Comparison of ENCODE assay signal across 8 mouse cellular contexts in genomic region chr5:124922356-124923352, GRCm38 (mm10).
A peak's percentile ranks its signal among the peaks of the same experiment; 100 is the strongest.
DNase-seq lines count a peak whose midpoint lies in the region; ATAC-seq and TF ChIP-seq lines count a peak whose summit lies in the region.

No protein-coding gene starts in this region.

- WGBS in forebrain, embryonic 11.5 days, result 46% methylated on average over 18 of the region's 18 CpGs
- 26% methylated on average over 18 of the region's 18 CpGs for WGBS in stomach, embryonic 14.5 days

- DNase-seq in CD4-positive helper T cell, adult 2 months (ENCODE audit: low read depth, low spot score), result peak; percentile 68
- DNase-seq in ES-E14 (ENCODE audit: low read depth, low spot score), result no peak
- no peak for DNase-seq in forebrain, embryonic 11.5 days (ENCODE audit: low spot score)
- peak; percentile 61 for DNase-seq in induced T-regulatory cell, adult 2 months (ENCODE audit: low read depth)
- DNase-seq in lung, postnatal 25 days (ENCODE audit: low spot score), result peak; percentile 31
- no peak for DNase-seq in gastrocnemius, adult 8-10 months (ENCODE audit: low spot score in 2 of 2)
- DNase-seq in testis, postnatal 14 days (ENCODE audit: low spot score), result no peak

- no peak overlapping the region for H3K4me2 ChIP-seq in forebrain, embryonic 11.5 days (ENCODE audit: low read depth, low read length, severe bottlenecking)
- no peak overlapping the region; the same call in 1 of the 2 replicates for H3K4me2 ChIP-seq in stomach, embryonic 14.5 days (replicated peaks; ENCODE audit: low read depth, low read length)

- no peaks in the 10 kb centered on the region for H3K27me3 ChIP-seq in forebrain, embryonic 11.5 days (ENCODE audit: control insufficient read depth, insufficient read depth, low read length)
- no peaks in the 10 kb centered on the region for H3K27me3 ChIP-seq in stomach, embryonic 14.5 days (ENCODE audit: control insufficient read depth, insufficient read depth, low read length)

- no peak overlapping the region; the same call in 1 of the 2 replicates for H3K27ac ChIP-seq in ES-E14 (ENCODE audit: insufficient read depth, low read depth, low read length, poor library complexity, severe bottlenecking)
- peak overlapping the region; percentile 65 for H3K27ac ChIP-seq in forebrain, embryonic 11.5 days (ENCODE audit: low read depth, low read length)
- peak overlapping the region; percentile 39; the same call in 1 of the 2 replicates for H3K27ac ChIP-seq in stomach, embryonic 14.5 days (ENCODE audit: low read length)

- in situ Hi-C loops in ES-E14 (cut with MboI; ENCODE audit: low sequenced_read_pairs in 2 of 2, unreplicated experiment in 2 of 2), result no loop called here

- H3K9me3 ChIP-seq in ES-E14 (ENCODE audit: control insufficient read depth, insufficient read depth, low read depth, low read length), result no peaks in the 10 kb centered on the region
- no peaks in the 10 kb centered on the region for H3K9me3 ChIP-seq in forebrain, embryonic 11.5 days (ENCODE audit: control insufficient read depth, low read length)
- H3K9me3 ChIP-seq in stomach, embryonic 14.5 days (ENCODE audit: control insufficient read depth, low read depth, low read length), result no peaks in the 10 kb centered on the region

- peak; percentile 39; the same call in 1 of the 2 replicates for ATAC-seq in forebrain, embryonic 11.5 days (replicated peaks; ENCODE audit: low FRiP score)
- ATAC-seq in stomach, embryonic 14.5 days (ENCODE audit: insufficient number of reproducible peaks, insufficient read depth, low FRiP score, low read depth), result peak; percentile 42; the same call in 1 of the 2 replicates

- H3K9ac ChIP-seq in ES-E14 (ENCODE audit: insufficient read depth, low read depth, low read length, poor library complexity, severe bottlenecking), result no peak overlapping the region
- H3K9ac ChIP-seq in forebrain, embryonic 11.5 days (ENCODE audit: low read length), result no peak overlapping the region
- no peak overlapping the region for H3K9ac ChIP-seq in stomach, embryonic 14.5 days (replicated peaks; ENCODE audit: low read depth, low read length)

- no peaks in the 10 kb centered on the region for H3K36me3 ChIP-seq in ES-E14 (ENCODE audit: control insufficient read depth, insufficient read depth, low read length, poor library complexity, severe bottlenecking)
- no peaks in the 10 kb centered on the region for H3K36me3 ChIP-seq in forebrain, embryonic 11.5 days (ENCODE audit: control insufficient read depth, insufficient read depth, low read length)
- H3K36me3 ChIP-seq in stomach, embryonic 14.5 days (ENCODE audit: control insufficient read depth, insufficient read depth, low read length), result no peaks in the 10 kb centered on the region

- peaks cover 5 to 15% of the 10 kb centered on the region in 2 experiments; a peak in 3 of 4 replicates for H3K4me1 ChIP-seq in ES-E14 (ENCODE audit: control insufficient read depth in 2 of 2, insufficient read depth in 2 of 2, low read length in 2 of 2, poor library complexity in 1 of 2)
- H3K4me1 ChIP-seq in forebrain, embryonic 11.5 days (replicated peaks; ENCODE audit: control insufficient read depth, insufficient read depth, low read length), result peaks cover 6% of the 10 kb centered on the region; the same call in 1 of the 2 replicates
- peaks cover 9% of the 10 kb centered on the region; the same call in 1 of the 2 replicates for H3K4me1 ChIP-seq in stomach, embryonic 14.5 days (ENCODE audit: control insufficient read depth, insufficient read depth, low read length)

- H3K4me3 ChIP-seq in ES-E14 (ENCODE audit: insufficient read depth in 1 of 2, low read depth in 1 of 2, low read length in 2 of 2, poor library complexity in 1 of 2, severe bottlenecking in 1 of 2), result no peak overlapping the region
- no peak overlapping the region for H3K4me3 ChIP-seq in forebrain, embryonic 11.5 days (ENCODE audit: low read depth, low read length)
- no peak overlapping the region for H3K4me3 ChIP-seq in stomach, embryonic 14.5 days (ENCODE audit: low read depth, low read length)

TF ChIP-seq in ES-E14, 5 proteins besides CTCF, POLR2A, EP300 and RAD21:
- TF ChIP-seq HCFC1 (IDR thresholded peaks at IDR 0.05; ENCODE audit: borderline replicate concordance, insufficient read depth, low read length) (no peak), CHD2 (IDR thresholded peaks at IDR 0.05; ENCODE audit: low read depth, low read length) (0 out of 2 replicates have a peak, but pooled peaks have one; percentile 31)

Comparison
In these comparisons a context has a peak if more than half of its experiments do, and no peak if none do; other contexts are left out.
1. DNase-seq: peak in CD4-positive helper T cell, adult 2 months (single experiment), induced T-regulatory cell, adult 2 months (single experiment) and lung, postnatal 25 days (single experiment); none in ES-E14 (single experiment), forebrain, embryonic 11.5 days (single experiment), gastrocnemius, adult 8-10 months (0 of 2) and testis, postnatal 14 days (single experiment).